Mouse (Mus musculus): ENCODE data around the gene Itga6. TPM values are rescaled to one million over a fixed set of nuclear protein-coding genes. Genes with fewer than 3 reads are reported as not detected.
"Not testable (repeated sequence)": the region's sequence is repeated elsewhere in the genome, so short reads cannot be mapped to it uniquely, and the experiment has no call there.

Gene Itga6
- polyA plus RNA-seq, 1 experiment = 21.9 TPM

DNA sequence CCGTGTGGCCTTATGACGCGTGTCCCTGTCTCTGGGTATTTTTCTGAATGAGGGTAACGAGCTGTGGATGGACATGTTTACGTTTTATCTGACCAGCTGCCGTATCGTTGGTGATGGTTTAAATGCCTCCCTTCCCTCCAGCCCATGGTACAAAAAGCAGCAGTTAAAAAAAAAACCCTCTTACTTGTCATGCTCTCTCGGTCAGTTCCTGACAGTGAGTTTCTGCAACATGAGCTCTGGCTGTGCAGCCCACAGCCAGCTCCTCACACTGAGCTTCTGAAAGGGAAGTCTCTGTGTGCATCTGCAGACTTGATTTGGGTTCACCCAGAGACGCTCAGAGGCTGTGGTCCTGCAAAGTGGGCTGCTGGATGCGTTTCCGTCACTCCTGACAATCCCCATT lies 83.5 kb downstream of the Itga6 start:
- Histone ChIP-seq H3K27ac (ENCODE audit: insufficient read depth, low read length) (no peak overlapping the region), H3K4me3 (ENCODE audit: insufficient read depth, low read length) (no peak overlapping the region), H3K4me1 (ENCODE audit: control insufficient read depth, insufficient read depth, low read length) (no peaks in the 10 kb centered on the region)
- no peak for TF ChIP-seq POLR2A (IDR thresholded peaks at IDR 0.05; ENCODE audit: low read depth, low read length)

DNA sequence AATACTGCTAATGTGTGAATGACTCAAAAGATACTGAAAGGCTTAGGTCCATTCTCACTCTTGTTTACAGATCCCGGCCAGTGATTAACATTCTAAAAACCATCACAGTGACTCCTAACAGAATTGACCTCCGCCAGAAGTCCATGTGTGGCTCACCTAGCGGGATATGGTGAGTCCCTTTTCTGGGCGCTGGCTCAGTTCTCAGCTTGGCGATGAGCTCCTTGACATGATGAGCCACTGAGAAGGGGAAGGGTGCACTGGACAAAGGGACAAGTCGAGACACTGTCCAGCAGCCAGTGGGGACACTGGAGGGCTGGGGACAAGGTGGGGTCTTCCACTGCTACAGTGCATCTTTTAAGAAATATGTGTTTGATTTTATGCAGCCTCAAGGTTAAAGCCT lies 88.2 kb downstream of the Itga6 start:
- H3K4me3 ChIP-seq (ENCODE audit: insufficient read depth, low read length) = no peak overlapping the region
- H3K27ac ChIP-seq (ENCODE audit: insufficient read depth, low read length) = no peak overlapping the region
- no peaks in the 10 kb centered on the region for H3K4me1 ChIP-seq (ENCODE audit: control insufficient read depth, insufficient read depth, low read length)
- TF ChIP-seq POLR2A (IDR thresholded peaks at IDR 0.05; ENCODE audit: low read depth, low read length) = no peak

DNA sequence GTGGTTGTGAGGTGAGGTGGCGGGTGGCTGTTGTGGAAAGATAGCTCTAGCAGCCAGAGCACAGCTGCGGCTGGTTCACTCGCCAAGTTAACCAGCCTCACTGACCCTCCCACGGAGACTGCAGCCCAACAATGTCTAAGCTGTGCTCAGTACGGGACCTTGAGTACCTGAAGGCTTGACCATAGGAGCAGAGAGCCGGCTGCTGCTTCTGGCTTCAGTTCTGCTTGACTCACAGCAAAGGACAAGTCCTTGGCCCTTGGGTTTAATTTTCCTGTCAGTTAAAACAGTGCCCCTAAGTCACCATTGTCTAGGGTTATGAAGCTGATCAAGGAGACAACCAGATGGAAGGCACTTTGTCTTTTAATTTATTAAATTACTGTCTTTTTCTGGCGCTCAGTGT lies 89.0 kb downstream of the Itga6 start:
- Histone ChIP-seq H3K4me3 (ENCODE audit: insufficient read depth, low read length) (no peak overlapping the region), H3K4me1 (ENCODE audit: control insufficient read depth, insufficient read depth, low read length) (no peaks in the 10 kb centered on the region), H3K27ac (ENCODE audit: insufficient read depth, low read length) (no peak overlapping the region)
- TF ChIP-seq POLR2A (IDR thresholded peaks at IDR 0.05; ENCODE audit: low read depth, low read length) = no peak
- no peak for TF ChIP-seq CTCF (IDR thresholded peaks at IDR 0.05; ENCODE audit: borderline replicate concordance, insufficient read depth, low read length)

DNA sequence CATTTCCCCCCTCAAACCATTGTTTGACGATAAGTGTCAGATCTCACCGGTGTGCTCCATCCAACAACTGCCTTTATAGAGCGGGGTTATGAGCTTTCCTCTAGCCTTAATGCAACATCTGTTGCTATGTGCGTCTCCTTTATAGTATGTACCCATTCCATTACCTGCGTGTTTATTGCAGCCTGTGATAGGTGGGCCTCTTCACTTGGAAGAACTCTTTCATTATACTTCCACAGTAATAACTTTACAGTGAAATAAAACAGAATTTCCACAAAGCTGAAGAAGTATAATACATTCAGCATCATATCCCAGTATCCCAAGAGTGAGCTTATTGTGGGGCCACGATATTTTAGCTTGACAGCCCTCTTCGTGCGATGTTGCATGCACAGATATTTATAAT lies 90.1 kb downstream of the Itga6 start:
- no peaks in the 10 kb centered on the region for H3K4me1 ChIP-seq (ENCODE audit: control insufficient read depth, insufficient read depth, low read length)
- no peak for TF ChIP-seq CTCF (IDR thresholded peaks at IDR 0.05; ENCODE audit: borderline replicate concordance, insufficient read depth, low read length)
- no peak for TF ChIP-seq POLR2A (IDR thresholded peaks at IDR 0.05; ENCODE audit: low read depth, low read length)
- no peak overlapping the region for H3K27ac ChIP-seq (ENCODE audit: insufficient read depth, low read length)
- no peak overlapping the region for H3K4me3 ChIP-seq (ENCODE audit: insufficient read depth, low read length)

DNA sequence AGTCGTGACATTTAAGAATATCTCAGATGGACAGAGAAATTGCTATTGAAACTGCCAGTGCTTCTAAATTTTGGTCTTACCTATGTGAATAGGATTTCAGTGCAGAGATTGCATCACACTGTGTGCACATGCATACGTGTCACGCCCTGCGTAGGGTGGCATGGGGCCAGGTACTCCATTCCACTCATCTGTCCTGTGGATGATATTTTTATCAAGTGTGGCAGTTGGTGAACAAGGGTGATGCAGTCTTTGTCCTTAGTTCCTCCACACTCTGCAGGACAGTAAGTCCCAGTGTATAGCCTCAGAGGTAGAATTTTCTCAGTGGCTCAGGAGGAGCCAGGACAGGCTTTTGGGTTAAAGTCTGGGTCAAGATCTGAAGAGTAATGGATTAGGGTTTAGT lies 90.8 kb downstream of the Itga6 start:
- no peak for TF ChIP-seq CTCF (IDR thresholded peaks at IDR 0.05; ENCODE audit: borderline replicate concordance, insufficient read depth, low read length)
- no peak for TF ChIP-seq POLR2A (IDR thresholded peaks at IDR 0.05; ENCODE audit: low read depth, low read length)
- Histone ChIP-seq H3K4me1 (ENCODE audit: control insufficient read depth, insufficient read depth, low read length) (no peaks in the 10 kb centered on the region), H3K4me3 (ENCODE audit: insufficient read depth, low read length) (no peak overlapping the region), H3K27ac (ENCODE audit: insufficient read depth, low read length) (no peak overlapping the region)

DNA sequence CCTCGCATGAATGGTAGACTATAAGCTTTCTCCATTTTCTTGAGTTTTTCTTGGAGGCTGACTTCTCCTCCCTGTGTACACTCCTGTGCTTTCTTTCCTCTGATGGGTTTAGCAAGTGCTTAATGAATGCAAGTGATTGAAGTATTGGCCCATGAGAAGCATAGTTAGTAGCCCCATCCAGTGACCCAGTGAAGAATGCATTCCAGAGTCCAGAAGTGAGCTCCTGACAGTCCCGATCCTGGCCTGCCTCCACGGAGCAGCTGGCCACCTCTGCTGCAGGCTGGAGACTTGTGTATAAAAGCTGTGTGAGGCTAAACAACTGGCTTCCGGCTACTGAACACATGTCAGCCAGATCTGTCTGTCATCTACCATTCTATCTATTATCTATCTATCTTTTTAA lies 91.8 kb downstream of the Itga6 start:
- Histone ChIP-seq H3K4me3 (ENCODE audit: insufficient read depth, low read length) (no peak overlapping the region), H3K27ac (ENCODE audit: insufficient read depth, low read length) (no peak overlapping the region), H3K4me1 (ENCODE audit: control insufficient read depth, insufficient read depth, low read length) (no peaks in the 10 kb centered on the region)
- TF ChIP-seq POLR2A (IDR thresholded peaks at IDR 0.05; ENCODE audit: low read depth, low read length) (no peak), CTCF (IDR thresholded peaks at IDR 0.05; ENCODE audit: borderline replicate concordance, insufficient read depth, low read length) (no peak)

DNA sequence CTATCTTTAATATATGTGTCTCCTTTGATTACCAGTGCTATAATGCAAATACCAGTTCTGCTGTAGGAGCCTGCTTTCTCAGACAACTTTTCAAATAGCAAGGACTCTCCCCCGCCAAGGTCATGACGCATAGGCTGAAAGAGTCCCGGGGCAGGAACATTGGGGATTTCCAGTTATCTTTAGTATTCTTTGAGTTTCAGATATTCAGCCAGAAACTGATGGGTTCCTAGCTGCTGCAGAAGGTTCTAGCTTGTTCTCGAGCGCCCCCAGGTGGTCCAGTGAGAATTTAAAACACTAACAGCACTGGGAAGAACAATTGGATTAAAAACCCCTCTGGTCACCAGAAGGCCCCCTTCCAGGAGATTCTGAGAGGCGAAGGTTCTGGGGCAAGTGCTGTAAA lies 92.4 kb downstream of the Itga6 start:
- Histone ChIP-seq H3K4me3 (ENCODE audit: insufficient read depth, low read length) (no peak overlapping the region), H3K27ac (ENCODE audit: insufficient read depth, low read length) (no peak overlapping the region), H3K4me1 (ENCODE audit: control insufficient read depth, insufficient read depth, low read length) (no peaks in the 10 kb centered on the region)
- no peak for TF ChIP-seq POLR2A (IDR thresholded peaks at IDR 0.05; ENCODE audit: low read depth, low read length)
- TF ChIP-seq CTCF (IDR thresholded peaks at IDR 0.05; ENCODE audit: borderline replicate concordance, insufficient read depth, low read length) = 0 out of 2 replicates have a peak, but pooled peaks have one; percentile 0

DNA sequence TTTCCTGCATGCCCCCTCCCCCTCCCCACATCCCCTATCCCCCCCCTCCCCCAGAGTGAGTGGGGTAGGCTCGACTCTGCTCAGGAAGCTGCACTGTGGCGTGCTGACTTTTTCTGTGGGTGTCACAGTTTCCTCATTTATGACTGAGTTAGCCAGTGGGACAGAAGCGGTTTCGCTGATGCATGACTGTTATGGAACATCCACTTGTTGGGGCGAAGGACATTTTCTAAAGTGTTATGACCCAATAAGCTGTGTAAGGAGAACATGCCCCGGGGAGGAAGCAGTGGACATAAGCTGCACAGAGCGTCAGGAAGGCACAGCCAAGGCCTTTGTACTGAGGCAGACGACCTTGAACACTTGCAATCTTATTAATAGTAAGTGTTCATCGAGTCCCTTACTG lies 97.9 kb downstream of the Itga6 start:
- no peak for TF ChIP-seq POLR2A (IDR thresholded peaks at IDR 0.05; ENCODE audit: low read depth, low read length)
- no peak for TF ChIP-seq CTCF (IDR thresholded peaks at IDR 0.05; ENCODE audit: borderline replicate concordance, insufficient read depth, low read length)
- no peaks in the 10 kb centered on the region for H3K4me1 ChIP-seq (ENCODE audit: control insufficient read depth, insufficient read depth, low read length)
- H3K27ac ChIP-seq (ENCODE audit: insufficient read depth, low read length) = no peak overlapping the region
- H3K4me3 ChIP-seq (ENCODE audit: insufficient read depth, low read length) = no peak overlapping the region

DNA sequence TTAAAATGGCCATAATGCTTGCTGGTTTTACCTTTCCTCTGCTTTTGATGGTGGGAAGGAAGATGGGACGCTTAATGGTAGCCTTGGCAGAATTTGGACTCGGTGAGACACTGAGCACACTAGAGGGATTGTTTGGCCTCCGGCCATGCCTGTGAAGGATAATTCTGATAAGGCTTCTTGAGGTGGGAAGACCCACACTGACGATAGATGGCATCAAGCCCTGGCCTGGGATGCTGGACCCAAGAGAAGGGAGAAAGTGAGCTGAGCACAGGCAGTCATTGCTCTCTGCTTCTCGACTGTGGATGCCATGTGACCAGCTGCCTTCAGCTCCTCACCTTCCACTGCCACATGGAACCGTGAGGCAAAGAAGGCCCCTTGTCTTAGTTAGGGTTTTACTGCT lies 99.5 kb downstream of the Itga6 start:
- TF ChIP-seq CTCF (IDR thresholded peaks at IDR 0.05; ENCODE audit: borderline replicate concordance, insufficient read depth, low read length) = no peak
- TF ChIP-seq POLR2A (IDR thresholded peaks at IDR 0.05; ENCODE audit: low read depth, low read length) = no peak
- no peaks in the 10 kb centered on the region for H3K4me1 ChIP-seq (ENCODE audit: control insufficient read depth, insufficient read depth, low read length)
- H3K4me3 ChIP-seq (ENCODE audit: insufficient read depth, low read length) = no peak overlapping the region
- H3K27ac ChIP-seq (ENCODE audit: insufficient read depth, low read length) = no peak overlapping the region

DNA sequence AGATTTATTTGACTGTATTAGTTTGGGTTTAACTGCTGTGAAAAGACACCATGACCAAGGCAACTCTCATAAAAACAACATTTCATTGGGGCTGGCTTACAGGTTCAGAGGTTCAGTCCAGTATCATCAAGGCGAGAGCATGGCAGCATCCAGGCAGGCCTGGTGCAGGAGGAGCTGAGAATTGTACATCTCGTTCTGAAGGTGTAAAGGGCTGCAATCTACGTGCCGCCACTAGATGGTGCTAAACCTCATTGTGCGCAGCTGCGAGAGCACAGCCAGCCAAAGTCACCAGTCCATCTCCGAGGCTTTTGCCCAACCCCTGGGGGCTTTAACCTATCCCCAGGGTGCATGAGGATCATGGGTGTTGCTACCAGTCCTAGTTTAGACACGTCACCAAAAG lies 106.7 kb downstream of the Itga6 start:
- TF ChIP-seq CTCF (IDR thresholded peaks at IDR 0.05; ENCODE audit: borderline replicate concordance, insufficient read depth, low read length) = peak; percentile 33; the same call in 1 of the 2 replicates

DNA sequence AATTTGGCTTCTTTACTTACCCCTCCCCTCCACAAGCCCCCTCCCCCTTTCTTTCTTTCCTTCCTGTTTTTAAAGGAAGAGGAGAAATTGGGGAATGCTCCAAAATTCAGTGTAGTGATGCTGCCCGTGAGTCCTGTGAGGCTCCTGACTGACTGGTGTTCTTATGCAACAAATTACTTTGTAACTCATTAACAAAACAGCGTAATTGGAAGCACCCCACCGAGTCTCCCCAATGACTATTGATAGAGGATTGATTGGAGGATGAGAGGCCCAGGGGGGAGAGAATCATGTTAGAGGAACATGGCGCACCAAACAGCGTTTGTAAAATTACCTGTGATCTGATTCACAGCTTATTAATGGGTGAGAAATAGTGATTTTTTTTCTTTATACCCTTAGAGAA lies 109.7 kb downstream of the Itga6 start:
- TF ChIP-seq POLR2A (IDR thresholded peaks at IDR 0.05; ENCODE audit: low read depth, low read length) (no peak), CTCF (IDR thresholded peaks at IDR 0.05; ENCODE audit: borderline replicate concordance, insufficient read depth, low read length) (no peak)
- no peaks in the 10 kb centered on the region for H3K4me1 ChIP-seq (ENCODE audit: control insufficient read depth, insufficient read depth, low read length)
- H3K4me3 ChIP-seq (ENCODE audit: insufficient read depth, low read length) = no peak overlapping the region
- no peak overlapping the region for H3K27ac ChIP-seq (ENCODE audit: insufficient read depth, low read length)

More for the DNA sequence above, 106.7 kb downstream of the Itga6 start:
- not testable (repeated sequence) for H3K27ac ChIP-seq (ENCODE audit: insufficient read depth, low read length); H3K4me1 ChIP-seq (ENCODE audit: control insufficient read depth, insufficient read depth, low read length); H3K4me3 ChIP-seq (ENCODE audit: insufficient read depth, low read length)
